15 mouse cellular contexts compared by ENCODE assay signal in the genomic region with DNA sequence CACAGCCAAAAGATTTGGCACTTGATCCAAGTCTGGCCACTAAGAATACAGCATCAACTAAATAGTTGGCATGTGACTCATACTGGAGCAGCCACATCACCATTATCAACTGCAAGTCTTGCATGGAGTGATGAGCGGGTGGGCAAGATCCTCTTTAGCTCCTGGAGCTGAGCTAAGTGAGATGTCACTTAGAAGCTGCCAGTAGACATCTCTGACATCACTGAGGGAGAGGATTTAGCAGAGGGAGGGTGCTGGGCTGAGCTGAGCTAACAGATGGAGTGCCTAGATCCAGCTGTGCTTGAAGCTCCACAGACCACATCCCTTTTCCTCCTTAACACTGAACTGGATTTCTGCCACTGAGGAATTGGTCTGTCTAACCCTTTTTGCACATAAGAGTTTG.
DNase-seq lines count a peak whose midpoint lies in the region; ATAC-seq and TF ChIP-seq lines count a peak whose summit lies in the region.
"Had no signal": no experiment of that assay in that cellular context is flagged by ENCODE, and none has a peak within 500 bp of the region (broad histone marks: within the 10 kb centered on the region; RNA-seq: fewer than 3 reads in every experiment).

No protein-coding gene starts in this region.

- 45% methylated on average over 1 of the region's 1 CpGs for WGBS in forebrain, embryonic 15.5 days
- 52% methylated on average over 1 of the region's 1 CpGs for WGBS in olfactory bulb, adult 2 months

- intact Hi-C loops in left cerebral cortex, postnatal 10 days (cut with DNase I), result no loop called here
- intact Hi-C loops in gastrocnemius, postnatal 36 days (cut with DNase I), result no loop called here

- H3K4me1 ChIP-seq in forebrain, embryonic 15.5 days, result peaks cover 30% of the 10 kb centered on the region
- H3K4me1 ChIP-seq in olfactory bulb, adult 2 months (ENCODE audit: control insufficient read depth, insufficient read depth, low read length), result peaks cover 8% of the 10 kb centered on the region; the same call in 1 of the 2 replicates
- H3K4me1 ChIP-seq: embryonic facial prominence, embryonic 13.5 days; limb, embryonic 15.5 days; megakaryocyte, embryonic 14.5 days had no signal

- peak; percentile 53; the same call in 1 of the 2 replicates for ATAC-seq in forebrain, embryonic 15.5 days (replicated peaks)

- H3K4me2 ChIP-seq in forebrain, embryonic 15.5 days (replicated peaks), result no peak overlapping the region
- H3K4me2 ChIP-seq: embryonic facial prominence, embryonic 13.5 days; limb, embryonic 15.5 days had no signal

- H3K9me3 ChIP-seq in forebrain, embryonic 15.5 days, result no peaks in the 10 kb centered on the region
- H3K9me3 ChIP-seq: embryonic facial prominence, embryonic 13.5 days; limb, embryonic 15.5 days; megakaryocyte, embryonic 14.5 days had no signal

- H3K27ac ChIP-seq in forebrain, embryonic 15.5 days (replicated peaks), result peak overlapping the region; percentile 92
- H3K27ac ChIP-seq in olfactory bulb, adult 2 months (ENCODE audit: insufficient read depth, low read depth, low read length), result peak overlapping the region; percentile 74; the same call in 1 of the 2 replicates
- H3K27ac ChIP-seq: embryonic facial prominence, embryonic 13.5 days; limb, embryonic 15.5 days had no signal

- H3K9ac ChIP-seq in forebrain, embryonic 15.5 days (replicated peaks), result no peak overlapping the region
- H3K9ac ChIP-seq: embryonic facial prominence, embryonic 13.5 days; limb, embryonic 15.5 days had no signal

- peak; percentile 22 for DNase-seq in lung, postnatal 10 days
- no peak for DNase-seq in lung, postnatal 25 days (ENCODE audit: low spot score)
- peak; percentile 27 to 38 for DNase-seq in left cerebral cortex, postnatal 10 days (ENCODE audit: extremely low spot score in 1 of 2, low spot score in 2 of 2)
- DNase-seq in adrenal gland, adult 2 months, result no peak
- DNase-seq in ovary, postnatal 10 days (ENCODE audit: low spot score), result no peak
- no peak for DNase-seq in gastrocnemius, postnatal 36 days
- DNase-seq: heart, postnatal 14 days; kidney, postnatal 14 days; retina, postnatal 1 day; thymus, postnatal 25 days had no signal

- H3K27me3 ChIP-seq in forebrain, embryonic 15.5 days, result no peaks in the 10 kb centered on the region
- H3K27me3 ChIP-seq: embryonic facial prominence, embryonic 13.5 days; limb, embryonic 15.5 days had no signal

- no peak overlapping the region for H3K4me3 ChIP-seq in forebrain, embryonic 15.5 days
- no peak overlapping the region for H3K4me3 ChIP-seq in olfactory bulb, adult 2 months (ENCODE audit: insufficient read depth, low read depth, low read length)
- H3K4me3 ChIP-seq: embryonic facial prominence, embryonic 13.5 days; limb, embryonic 15.5 days; megakaryocyte, embryonic 14.5 days had no signal

- H3K36me3 ChIP-seq in forebrain, embryonic 15.5 days, result no peaks in the 10 kb centered on the region
- H3K36me3 ChIP-seq: embryonic facial prominence, embryonic 13.5 days; limb, embryonic 15.5 days had no signal

- TF ChIP-seq CTCF in olfactory bulb, adult 2 months (IDR thresholded peaks at IDR 0.05; ENCODE audit: insufficient read depth, low read depth, low read length), result no peak

- TF ChIP-seq POLR2A in olfactory bulb, adult 2 months (IDR thresholded peaks at IDR 0.05; ENCODE audit: insufficient read depth, low read depth, low read length), result no peak

Comparison
In these comparisons a context has a peak if more than half of its experiments do, and no peak if none do; other contexts are left out.
1. DNase-seq: peak in lung, postnatal 10 days (single experiment) and left cerebral cortex, postnatal 10 days (2 of 2); none in lung, postnatal 25 days (single experiment), adrenal gland, adult 2 months (single experiment), ovary, postnatal 10 days (single experiment) and gastrocnemius, postnatal 36 days (0 of 2).